Mouse (Mus musculus): ENCODE data around the gene Tmem165.

Tmem165 gene

GRCm38 (mm10) chr5:76250948-76251347 is 67.3 kb downstream of the Tmem165 start:
- DNase-seq = no peak

Data from right cerebral cortex, postnatal 14 days (tissue).